21 mouse cellular contexts compared by ENCODE assay signal in genomic region chr10:87449368-87449767, GRCm38 (mm10). TPM values are rescaled to one million over a fixed set of nuclear protein-coding genes. Genes with fewer than 3 reads are reported as not detected.
DNase-seq lines count a peak whose midpoint lies in the region; ATAC-seq lines count a peak whose summit lies in the region.
"Had no signal": no experiment of that assay in that cellular context is flagged by ENCODE, and none has a peak within 500 bp of the region (broad histone marks: within the 10 kb centered on the region; RNA-seq: fewer than 3 reads in every experiment).

No protein-coding gene starts in this region.

- no peaks in the 10 kb centered on the region for H3K9me3 ChIP-seq in forebrain, embryonic 12.5 days
- no peaks in the 10 kb centered on the region for H3K9me3 ChIP-seq in forebrain, embryonic 13.5 days (replicated peaks)
- no peaks in the 10 kb centered on the region for H3K9me3 ChIP-seq in hindbrain, embryonic 10.5 days
- H3K9me3 ChIP-seq in hindbrain, embryonic 11.5 days (ENCODE audit: control insufficient read depth, low read length) = no peaks in the 10 kb centered on the region
- H3K9me3 ChIP-seq in midbrain, embryonic 11.5 days (ENCODE audit: control insufficient read depth, low read length) = no peaks in the 10 kb centered on the region
- no peaks in the 10 kb centered on the region for H3K9me3 ChIP-seq in midbrain, embryonic 14.5 days (ENCODE audit: control insufficient read depth, low read length)
- H3K9me3 ChIP-seq: embryonic facial prominence, embryonic 13.5 days; embryonic facial prominence, embryonic 15.5 days; forebrain, embryonic 15.5 days had no signal

- H3K4me3 ChIP-seq in forebrain, embryonic 12.5 days (replicated peaks) = no peak overlapping the region
- H3K4me3 ChIP-seq in forebrain, embryonic 13.5 days = no peak overlapping the region
- H3K4me3 ChIP-seq in hindbrain, embryonic 10.5 days = no peak overlapping the region
- no peak overlapping the region for H3K4me3 ChIP-seq in hindbrain, embryonic 11.5 days (ENCODE audit: low read depth, low read length)
- H3K4me3 ChIP-seq in midbrain, embryonic 11.5 days (ENCODE audit: low read depth, low read length) = no peak overlapping the region
- H3K4me3 ChIP-seq in midbrain, embryonic 14.5 days (replicated peaks; ENCODE audit: low read depth, low read length) = no peak overlapping the region
- H3K4me3 ChIP-seq: embryonic facial prominence, embryonic 13.5 days; embryonic facial prominence, embryonic 15.5 days; erythroblast, embryonic 14.5 days; forebrain, embryonic 15.5 days had no signal

- no peak for DNase-seq in hindbrain, embryonic 10.5 days (ENCODE audit: low spot score)
- no peak for DNase-seq in hindbrain, embryonic 11.5 days (ENCODE audit: low spot score)
- DNase-seq in midbrain, embryonic 11.5 days (ENCODE audit: low spot score, missing footprints) = peak; percentile 85
- no peak for DNase-seq in midbrain, embryonic 14.5 days
- DNase-seq: adrenal gland, adult 2 months; adrenal gland, postnatal 10 days; adrenal gland, postnatal 25 days; cerebellum, adult 11 months; cerebellum, adult 18-20 months; cerebellum, adult 8-10 months; cerebellum, adult 9-11 months; cerebellum, postnatal 14 days; cerebellum, postnatal 36 days; embryo, embryonic 11 days had no signal

- WGBS in forebrain, embryonic 12.5 days = 77% methylated on average over 6 of the region's 6 CpGs
- 86% methylated on average over 6 of the region's 6 CpGs for whole genome bisulfite sequencing in forebrain, embryonic 13.5 days
- 50% methylated on average over 6 of the region's 6 CpGs for WGBS in hindbrain, embryonic 10.5 days
- 56% methylated on average over 6 of the region's 6 CpGs for WGBS in hindbrain, embryonic 11.5 days
- WGBS in midbrain, embryonic 11.5 days = 54% methylated on average over 6 of the region's 6 CpGs
- WGBS in midbrain, embryonic 14.5 days = 50% methylated on average over 6 of the region's 6 CpGs

- 0 out of 2 replicates have a peak overlapping the region, but pooled peaks have one; percentile 8 for H3K27ac ChIP-seq in forebrain, embryonic 12.5 days
- H3K27ac ChIP-seq in forebrain, embryonic 13.5 days = no peak overlapping the region
- peak overlapping the region; percentile 45; the same call in 1 of the 2 replicates for H3K27ac ChIP-seq in hindbrain, embryonic 10.5 days
- no peak overlapping the region for H3K27ac ChIP-seq in hindbrain, embryonic 11.5 days (ENCODE audit: low read depth, low read length)
- no peak overlapping the region for H3K27ac ChIP-seq in midbrain, embryonic 11.5 days (ENCODE audit: low read depth, low read length)
- H3K27ac ChIP-seq in midbrain, embryonic 14.5 days (replicated peaks; ENCODE audit: low read depth, low read length) = no peak overlapping the region
- H3K27ac ChIP-seq: embryonic facial prominence, embryonic 13.5 days; embryonic facial prominence, embryonic 15.5 days; forebrain, embryonic 15.5 days had no signal

- ATAC-seq in forebrain, embryonic 12.5 days (ENCODE audit: low FRiP score) = no peak
- no peak for ATAC-seq in forebrain, embryonic 13.5 days
- ATAC-seq in hindbrain, embryonic 11.5 days (ENCODE audit: low FRiP score) = no peak
- no peak for ATAC-seq in midbrain, embryonic 11.5 days (ENCODE audit: low FRiP score)
- no peak for ATAC-seq in midbrain, embryonic 14.5 days (ENCODE audit: low FRiP score, low TSS enrichment)
- ATAC-seq: forebrain, embryonic 15.5 days had no signal

- H3K9ac ChIP-seq in forebrain, embryonic 12.5 days = no peak overlapping the region
- no peak overlapping the region for H3K9ac ChIP-seq in forebrain, embryonic 13.5 days
- H3K9ac ChIP-seq in hindbrain, embryonic 11.5 days (ENCODE audit: low read depth, low read length) = no peak overlapping the region
- H3K9ac ChIP-seq in midbrain, embryonic 11.5 days (ENCODE audit: low read length) = no peak overlapping the region
- H3K9ac ChIP-seq in midbrain, embryonic 14.5 days (replicated peaks; ENCODE audit: low read length) = no peak overlapping the region
- H3K9ac ChIP-seq: embryonic facial prominence, embryonic 13.5 days; embryonic facial prominence, embryonic 15.5 days; forebrain, embryonic 15.5 days had no signal

- no peak overlapping the region for H3K4me2 ChIP-seq in forebrain, embryonic 12.5 days
- H3K4me2 ChIP-seq in forebrain, embryonic 13.5 days = no peak overlapping the region
- no peak overlapping the region for H3K4me2 ChIP-seq in hindbrain, embryonic 11.5 days (replicated peaks; ENCODE audit: low read depth, low read length)
- H3K4me2 ChIP-seq in midbrain, embryonic 11.5 days = no peak overlapping the region
- no peak overlapping the region for H3K4me2 ChIP-seq in midbrain, embryonic 14.5 days (ENCODE audit: low read length)
- H3K4me2 ChIP-seq: embryonic facial prominence, embryonic 13.5 days; embryonic facial prominence, embryonic 15.5 days; forebrain, embryonic 15.5 days had no signal

- H3K27me3 ChIP-seq in forebrain, embryonic 12.5 days = peaks cover 2% of the 10 kb centered on the region; the same call in 1 of the 2 replicates
- no peaks in the 10 kb centered on the region for H3K27me3 ChIP-seq in forebrain, embryonic 13.5 days
- peaks cover 29% of the 10 kb centered on the region for H3K27me3 ChIP-seq in hindbrain, embryonic 10.5 days (ENCODE audit: insufficient read depth, poor library complexity, severe bottlenecking)
- no peaks in the 10 kb centered on the region for H3K27me3 ChIP-seq in hindbrain, embryonic 11.5 days (ENCODE audit: control insufficient read depth, insufficient read depth, low read length)
- no peaks in the 10 kb centered on the region for H3K27me3 ChIP-seq in midbrain, embryonic 11.5 days (ENCODE audit: control insufficient read depth, insufficient read depth, low read length)
- no peaks in the 10 kb centered on the region for H3K27me3 ChIP-seq in midbrain, embryonic 14.5 days (ENCODE audit: control insufficient read depth, insufficient read depth, low read length)
- H3K27me3 ChIP-seq: embryonic facial prominence, embryonic 13.5 days; embryonic facial prominence, embryonic 15.5 days; forebrain, embryonic 15.5 days had no signal

- H3K4me1 ChIP-seq in forebrain, embryonic 12.5 days = peaks cover 31% of the 10 kb centered on the region
- H3K4me1 ChIP-seq in forebrain, embryonic 13.5 days = peaks cover 35% of the 10 kb centered on the region
- peaks cover 35% of the 10 kb centered on the region for H3K4me1 ChIP-seq in hindbrain, embryonic 10.5 days (replicated peaks)
- H3K4me1 ChIP-seq in hindbrain, embryonic 11.5 days (replicated peaks; ENCODE audit: control insufficient read depth, insufficient read depth, low read length) = no peaks in the 10 kb centered on the region; the same call in 1 of the 2 replicates
- H3K4me1 ChIP-seq in midbrain, embryonic 11.5 days (ENCODE audit: control insufficient read depth, insufficient read depth, low read length) = peaks cover 23% of the 10 kb centered on the region
- H3K4me1 ChIP-seq in midbrain, embryonic 14.5 days (ENCODE audit: control insufficient read depth, insufficient read depth, low read length) = peaks cover 17% of the 10 kb centered on the region

- H3K36me3 ChIP-seq in forebrain, embryonic 12.5 days (replicated peaks) = no peaks in the 10 kb centered on the region
- H3K36me3 ChIP-seq in forebrain, embryonic 13.5 days (ENCODE audit: poor library complexity, severe bottlenecking) = no peaks in the 10 kb centered on the region
- H3K36me3 ChIP-seq in hindbrain, embryonic 10.5 days = no peaks in the 10 kb centered on the region
- H3K36me3 ChIP-seq in hindbrain, embryonic 11.5 days (ENCODE audit: control insufficient read depth, insufficient read depth, low read length) = no peaks in the 10 kb centered on the region
- H3K36me3 ChIP-seq in midbrain, embryonic 11.5 days (ENCODE audit: control insufficient read depth, insufficient read depth, low read length) = no peaks in the 10 kb centered on the region
- no peaks in the 10 kb centered on the region for H3K36me3 ChIP-seq in midbrain, embryonic 14.5 days (ENCODE audit: control insufficient read depth, insufficient read depth, low read length)
- H3K36me3 ChIP-seq: embryonic facial prominence, embryonic 13.5 days; embryonic facial prominence, embryonic 15.5 days; forebrain, embryonic 15.5 days had no signal

RNA-seq across cellular contexts. Expression of gene Ascl1, which starts 44.1 kb away (rescaled TPM):
- 62.3 and 75.3 TPM in 2 replicates for polyA plus RNA-seq in forebrain, embryonic 12.5 days (2016; fragmentation: Nextera tagmentation; extraction: Ambion mirVana)
- polyA plus RNA-seq in forebrain, embryonic 13.5 days (2015; fragmentation: Nextera tagmentation; extraction: Ambion mirVana) = 32.1 and 33.9 TPM in 2 replicates
- 15.7 and 41.5 TPM in 2 replicates for polyA plus RNA-seq in hindbrain, embryonic 10.5 days (2016; fragmentation: Nextera tagmentation; extraction: Ambion mirVana)
- 42.4 and 51.0 TPM in 2 replicates for polyA plus RNA-seq in hindbrain, embryonic 11.5 days (2014; fragmentation: Nextera tagmentation; extraction: Ambion mirVana)
- polyA plus RNA-seq in midbrain, embryonic 11.5 days (2014; fragmentation: Nextera tagmentation; extraction: Ambion mirVana) = 94.5 and 95.2 TPM in 2 replicates
- polyA plus RNA-seq in midbrain, embryonic 14.5 days (2014; fragmentation: Nextera tagmentation; extraction: Ambion mirVana) = 19.2 and 30.5 TPM in 2 replicates
- polyA plus RNA-seq: C2C12; erythroblast, embryonic 14.5 days had no signal

Comparison
In these comparisons a context has a peak if more than half of its experiments do, and no peak if none do; other contexts are left out.
1. H3K27ac ChIP-seq: peak in forebrain, embryonic 12.5 days (single experiment) and hindbrain, embryonic 10.5 days (single experiment); none in forebrain, embryonic 13.5 days (single experiment), hindbrain, embryonic 11.5 days (single experiment), midbrain, embryonic 11.5 days (single experiment) and midbrain, embryonic 14.5 days (single experiment).